10 mouse cellular contexts compared by ENCODE assay signal in genomic region chr14:120600414-120600935, GRCm38 (mm10).
"Had no signal": no experiment of that assay in that cellular context is flagged by ENCODE, and none has a peak within 500 bp of the region (broad histone marks: within the 10 kb centered on the region; RNA-seq: fewer than 3 reads in every experiment).

No protein-coding gene starts in this region.

- H3K27ac ChIP-seq: limb, embryonic 13.5 days; liver, embryonic 14.5 days; stomach, postnatal 0 days had no signal

- H3K9me3 ChIP-seq: limb, embryonic 13.5 days had no signal

- H3K27me3 ChIP-seq: limb, embryonic 13.5 days had no signal

- H3K4me3 ChIP-seq: limb, embryonic 13.5 days had no signal

- H3K9ac ChIP-seq: limb, embryonic 13.5 days; liver, embryonic 14.5 days had no signal

- H3K4me2 ChIP-seq: limb, embryonic 13.5 days had no signal

- H3K36me3 ChIP-seq: limb, embryonic 13.5 days had no signal

- DNase-seq: kidney, adult 18-20 months; kidney, postnatal 10 days; kidney, postnatal 4 days; left cerebral cortex, postnatal 4 days; lung, adult 18-20 months; lung, postnatal 36 days; thymus, postnatal 4 days had no signal
